Mouse (Mus musculus) B cell, adult 2 months (primary cell): ENCODE results near the gene Arf6.

ENCODE experiments used
- DNase-seq, 2 experiments: peaks; one replicate each; pipeline ENCODE4 v3.0.0; 2022

The Arf6 gene

GRCm38 (mm10) chr12:69414826-69415572, 43.0 kb downstream of the Arf6 start:
- peak; percentile 55 to 66 for DNase-seq

- peak; percentile 22 to 30 for DNase-seq
Observed at GRCm38 (mm10) chr12:69416793-69417192, 44.8 kb downstream of the Arf6 start.

- peak; percentile 67 to 72 for DNase-seq
Observed at GRCm38 (mm10) chr12:69417701-69418291, 45.8 kb downstream of the Arf6 start.

DNA sequence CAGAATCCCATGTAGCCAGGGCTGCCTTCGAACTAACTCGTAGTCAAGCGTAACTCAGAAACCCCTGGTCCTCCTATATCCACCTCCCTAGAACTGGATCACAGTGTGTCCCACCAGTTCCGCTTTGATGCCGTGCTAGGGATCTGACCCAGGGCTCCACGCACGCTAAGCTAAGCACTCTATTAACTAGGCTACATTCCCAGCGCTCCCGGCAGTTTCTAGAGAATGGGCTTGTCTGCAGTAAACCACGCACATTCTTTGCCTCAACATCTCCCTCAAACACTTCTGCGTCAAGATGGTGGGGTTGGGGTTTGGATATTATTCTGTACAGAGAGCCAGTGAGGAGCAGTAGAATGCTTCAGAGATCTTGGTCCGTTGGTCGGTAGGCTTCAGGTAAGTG, 46.7 kb downstream of the Arf6 start:
- no peak for DNase-seq

DNA sequence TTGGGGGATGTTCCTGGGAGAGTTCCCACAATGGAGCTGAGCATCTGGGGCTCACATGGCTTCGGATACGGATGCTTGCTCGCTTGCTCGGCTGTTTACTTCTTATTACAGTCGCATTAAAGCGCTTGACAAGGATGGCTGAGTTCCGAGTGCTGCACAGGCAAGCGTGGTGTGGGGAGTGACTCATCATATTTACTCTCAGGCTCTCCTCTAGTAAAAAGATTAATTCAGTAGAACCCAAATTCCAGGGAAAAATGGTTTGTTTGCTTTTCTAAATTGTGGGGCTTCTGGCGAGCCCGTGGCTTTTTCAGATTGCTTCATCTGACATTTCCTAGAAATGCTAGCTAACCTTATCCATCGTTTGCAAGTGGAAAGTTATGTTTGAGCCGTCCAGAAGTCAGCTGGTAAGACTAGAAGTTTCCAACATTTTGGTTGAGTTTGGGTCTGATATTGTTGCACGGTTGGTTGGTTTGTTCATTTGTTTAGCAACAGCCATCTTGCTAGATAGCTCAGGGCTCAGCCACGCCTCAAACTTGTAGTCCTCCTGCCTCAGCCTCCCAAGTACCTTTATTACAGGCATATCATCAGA, 47.2 kb downstream of the Arf6 start:
- DNase-seq, result peak in 1 of 2 experiments; percentile 26

DNA sequence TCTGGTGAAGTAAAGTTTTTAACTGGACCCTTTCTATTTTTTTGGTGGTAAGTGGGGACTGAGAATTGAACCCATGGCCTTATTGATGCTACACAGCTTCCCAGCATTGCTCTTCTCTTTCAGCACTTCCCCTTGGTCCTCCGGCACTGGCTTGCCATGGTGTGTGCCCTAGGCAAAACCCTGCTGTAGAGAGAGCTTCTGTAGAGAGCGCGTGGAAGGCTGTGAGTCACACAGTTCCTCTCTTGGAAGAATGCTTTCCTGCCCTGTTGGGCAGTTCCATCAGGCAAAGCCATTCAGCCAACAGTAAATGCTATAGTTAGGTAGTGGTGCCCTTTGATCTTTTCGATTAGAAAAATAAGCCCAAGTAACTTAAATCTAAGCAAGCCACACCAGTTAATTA, 47.7 kb downstream of the Arf6 start:
- DNase-seq, result no peak

DNA sequence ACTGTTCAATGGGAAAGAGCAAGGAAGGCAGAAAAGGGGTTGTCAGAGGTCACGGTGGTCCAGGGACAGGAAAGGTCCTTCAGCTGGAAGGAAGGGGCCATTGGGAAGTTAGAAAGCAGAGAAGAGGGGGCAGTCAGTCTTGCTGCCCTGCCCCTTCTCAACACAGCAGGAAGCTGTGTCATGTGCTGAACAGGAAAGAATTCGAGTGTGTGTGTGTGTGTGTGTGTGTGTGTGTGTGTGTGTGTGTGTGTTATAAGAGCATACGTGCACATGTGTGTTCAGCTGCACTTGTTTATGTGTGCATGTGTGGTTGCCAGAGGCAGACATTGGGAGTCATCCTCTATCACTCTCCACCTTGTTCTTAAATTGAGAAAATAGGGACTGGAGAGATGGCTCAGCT, 48.8 kb downstream of the Arf6 start:
- DNase-seq, result peak; percentile 63 to 64

DNA sequence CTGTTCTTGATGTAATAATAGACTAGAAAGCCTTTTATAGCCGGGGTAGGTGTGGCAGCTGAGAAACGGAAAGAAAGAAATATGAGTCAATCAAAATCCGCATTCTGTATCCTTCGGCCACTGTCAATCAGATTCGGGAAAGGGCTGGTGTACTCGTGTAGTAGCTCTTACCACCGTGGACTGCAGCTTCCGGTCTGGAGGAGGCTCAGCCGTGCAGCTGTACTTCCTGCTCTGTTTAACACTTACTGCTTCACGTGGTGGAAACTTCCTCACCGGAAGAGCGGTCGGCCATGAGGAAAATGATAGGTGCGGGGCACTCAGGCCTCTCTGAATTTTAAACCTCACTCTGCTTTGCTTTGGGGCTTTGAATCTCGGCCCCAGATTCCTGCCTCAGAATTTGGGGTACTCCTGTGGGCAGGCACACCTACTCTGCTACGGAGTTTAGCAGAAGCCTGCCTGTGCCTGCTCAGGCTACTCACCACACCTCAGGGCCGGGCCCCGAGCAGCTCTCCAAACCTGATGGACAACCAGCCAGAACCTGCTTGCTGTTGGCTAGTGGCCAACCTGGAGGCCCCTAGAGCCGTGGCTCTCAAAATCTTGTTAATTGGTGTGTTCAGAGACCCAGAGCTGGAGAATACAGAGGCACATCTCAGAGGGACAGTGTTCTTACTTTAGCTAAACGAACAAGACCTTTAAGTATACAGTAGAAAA, 51.0 kb downstream of the Arf6 start:
- DNase-seq, result peak; percentile 70 to 71
